Mouse (Mus musculus): ENCODE results near the gene Snx25.

Gene Snx25

GRCm38 (mm10) chr8:46152064-46153031 lies at the start of gene Snx25:
Gene Snx25 (minus strand): TSS chr8:46152159.
- DNase-seq: peak; percentile 98

DNA sequence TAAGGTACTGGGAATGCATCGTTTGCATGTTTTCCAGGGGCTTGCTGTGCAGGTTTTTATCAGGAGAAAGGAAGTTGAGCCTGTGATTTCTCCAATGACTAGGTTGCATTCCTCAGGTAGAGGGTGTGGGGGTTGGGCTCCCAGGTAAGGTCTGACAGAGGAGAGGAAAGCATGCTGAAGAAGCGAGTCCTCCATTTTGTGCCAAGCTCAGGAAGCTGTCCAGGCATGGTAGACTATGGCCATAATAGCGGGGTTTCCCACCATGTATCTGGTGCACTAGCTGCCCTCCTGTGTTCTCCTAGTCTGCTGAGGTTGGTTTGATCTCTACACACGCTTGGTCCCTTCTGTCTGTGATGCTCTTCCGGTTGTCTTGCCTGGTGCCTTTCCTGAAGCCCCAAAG lies 45.7 kb upstream of the Snx25 start:
- DNase-seq: no peak

DNA sequence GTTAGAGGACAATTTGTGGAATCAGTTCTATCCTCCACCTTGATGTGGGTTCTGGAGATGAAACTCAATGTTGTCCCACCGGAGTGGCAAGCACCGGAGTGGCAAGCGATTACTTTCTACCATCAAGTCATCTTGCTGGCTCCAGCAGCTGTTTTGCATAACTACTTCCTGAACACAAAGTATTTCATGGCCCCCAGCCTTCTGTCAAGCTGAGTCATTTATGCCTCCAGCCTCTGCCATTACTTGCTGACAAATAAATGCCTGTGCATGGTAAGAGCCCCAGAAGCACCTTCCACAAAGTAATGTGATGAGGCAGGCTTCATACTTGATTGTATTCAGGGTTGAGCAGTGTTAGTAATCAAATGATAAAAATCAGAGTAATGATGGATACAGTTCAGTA lies 44.9 kb upstream of the Snx25 start:
- no peak for DNase-seq

DNA sequence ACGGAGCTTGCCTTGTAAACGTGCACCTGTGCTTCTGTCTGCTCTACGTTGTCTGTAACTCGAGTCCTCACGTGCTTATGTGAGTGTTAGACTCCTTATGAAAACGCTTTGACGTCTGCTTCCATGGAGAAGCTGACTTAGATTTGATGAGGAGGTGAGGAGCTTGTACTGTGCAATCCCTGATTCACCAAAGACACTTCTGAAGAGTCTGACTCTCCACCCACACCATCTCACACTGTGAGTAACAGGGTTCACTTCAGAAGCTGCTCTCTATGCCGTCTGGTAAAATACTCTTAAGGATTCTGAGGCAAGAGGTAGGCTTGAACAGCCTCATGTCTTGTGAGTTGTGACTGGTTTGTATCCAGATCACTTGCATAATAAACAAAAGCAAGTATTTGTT lies 41.1 kb upstream of the Snx25 start:
- DNase-seq: no peak

- peak; percentile 61 for DNase-seq
Measured at GRCm38 (mm10) chr8:46185361-46185760, 33.4 kb upstream of the Snx25 start.

- DNase-seq: no peak
Measured at GRCm38 (mm10) chr8:46180136-46180535, 28.2 kb upstream of the Snx25 start.

DNA sequence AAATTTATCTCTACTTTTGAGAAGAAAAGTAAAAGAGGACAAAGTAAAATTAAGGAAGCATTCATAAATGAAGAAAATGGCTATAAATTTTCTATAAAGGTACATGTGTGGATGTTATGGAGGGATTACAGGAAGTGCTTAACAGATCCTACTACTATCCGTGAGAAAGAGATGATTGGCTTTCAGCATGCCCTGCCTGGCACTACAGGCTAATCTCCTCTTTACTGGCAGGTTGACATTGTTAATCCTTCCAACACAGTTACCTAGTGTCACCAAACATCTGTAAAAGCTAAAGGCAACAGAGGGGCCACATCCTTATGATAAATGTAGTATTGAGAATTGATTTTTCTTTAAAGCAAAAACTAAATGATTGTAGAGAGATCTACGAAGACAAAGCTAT lies 21.7 kb upstream of the Snx25 start:
- no peak for DNase-seq

GRCm38 (mm10) chr8:46163870-46164190 lies 11.9 kb upstream of the Snx25 start:
- DNase-seq: no peak

GRCm38 (mm10) chr8:46162953-46163869 lies 11.3 kb upstream of the Snx25 start:
- peak; percentile 98 for DNase-seq

DNA sequence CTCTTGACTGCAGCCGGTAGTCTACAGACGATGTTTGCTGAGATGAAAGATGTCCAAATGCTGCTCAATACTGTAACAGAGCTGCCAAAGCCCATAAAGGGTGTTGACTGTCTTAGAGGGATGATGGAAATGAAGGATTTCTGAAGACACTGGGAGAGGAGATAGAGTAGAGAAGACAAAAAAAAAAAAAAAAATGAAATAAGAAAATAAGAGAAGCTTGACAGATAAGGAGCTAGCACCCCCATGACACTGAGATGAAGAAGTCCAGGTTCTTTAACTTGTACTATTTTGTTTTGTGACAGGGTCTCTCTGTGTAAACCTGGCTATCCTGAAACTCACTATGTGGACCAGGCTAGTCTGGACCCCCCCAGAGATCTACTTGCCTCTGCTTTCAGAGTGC lies 1.1 kb upstream of the Snx25 start:
- no peak for DNase-seq

GRCm38 (mm10) chr8:46151202-46152062 lies 527 bp downstream of the Snx25 start, which contains the start of gene Cfap97:
Gene Cfap97 (plus strand): TSS chr8:46151771.
- peak; percentile 65 for DNase-seq

DNA sequence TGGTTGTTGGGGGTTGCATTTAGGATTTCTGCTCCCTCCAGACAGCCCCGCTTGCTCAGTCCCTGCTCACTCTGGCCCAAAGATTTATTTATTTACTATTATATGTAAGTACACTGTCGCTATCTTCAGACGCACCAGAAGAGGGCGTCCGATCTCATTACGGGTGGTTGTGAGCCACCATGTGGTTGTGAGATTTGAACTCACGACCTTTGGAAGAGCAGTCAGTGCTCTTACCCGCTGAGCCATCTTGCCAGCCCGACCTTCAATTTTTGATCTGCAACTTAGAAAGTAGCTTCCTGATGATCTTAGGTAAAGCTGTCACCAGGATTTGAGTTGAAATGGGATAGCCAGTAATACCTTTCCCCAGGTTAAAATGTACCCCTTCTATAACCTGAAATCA lies 2.2 kb downstream of the Snx25 start:
- no peak for DNase-seq

- no peak for DNase-seq
Measured at GRCm38 (mm10) chr8:46149306-46149705, 2.7 kb downstream of the Snx25 start.

- no peak for DNase-seq
Measured at GRCm38 (mm10) chr8:46146173-46146572, 5.8 kb downstream of the Snx25 start.

- DNase-seq: no peak
Measured at GRCm38 (mm10) chr8:46143924-46144323, 8.0 kb downstream of the Snx25 start.

DNA sequence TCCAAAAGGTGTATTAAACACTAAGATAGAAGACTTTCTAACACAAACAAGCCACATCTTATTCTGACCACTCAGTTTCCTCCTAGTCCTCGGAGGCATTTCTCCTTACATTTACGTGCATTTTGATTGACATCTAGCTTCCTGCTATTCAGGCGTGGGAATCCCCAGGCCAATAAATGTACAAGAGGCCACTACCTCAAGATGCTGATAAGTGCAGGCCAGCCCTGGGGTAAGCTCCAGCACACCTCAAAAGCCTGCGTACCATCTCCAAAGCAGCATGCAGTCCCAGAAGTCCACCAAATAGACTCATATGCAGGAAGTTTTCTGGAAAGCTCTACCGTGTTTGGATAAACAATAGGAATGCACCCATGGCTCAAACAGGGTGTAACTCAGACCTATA lies 8.5 kb downstream of the Snx25 start:
- no peak for DNase-seq

- no peak for DNase-seq
Measured at GRCm38 (mm10) chr8:46142498-46143081, 9.4 kb downstream of the Snx25 start.

GRCm38 (mm10) chr8:46141688-46142087 lies 10.3 kb downstream of the Snx25 start:
- no peak for DNase-seq

DNA sequence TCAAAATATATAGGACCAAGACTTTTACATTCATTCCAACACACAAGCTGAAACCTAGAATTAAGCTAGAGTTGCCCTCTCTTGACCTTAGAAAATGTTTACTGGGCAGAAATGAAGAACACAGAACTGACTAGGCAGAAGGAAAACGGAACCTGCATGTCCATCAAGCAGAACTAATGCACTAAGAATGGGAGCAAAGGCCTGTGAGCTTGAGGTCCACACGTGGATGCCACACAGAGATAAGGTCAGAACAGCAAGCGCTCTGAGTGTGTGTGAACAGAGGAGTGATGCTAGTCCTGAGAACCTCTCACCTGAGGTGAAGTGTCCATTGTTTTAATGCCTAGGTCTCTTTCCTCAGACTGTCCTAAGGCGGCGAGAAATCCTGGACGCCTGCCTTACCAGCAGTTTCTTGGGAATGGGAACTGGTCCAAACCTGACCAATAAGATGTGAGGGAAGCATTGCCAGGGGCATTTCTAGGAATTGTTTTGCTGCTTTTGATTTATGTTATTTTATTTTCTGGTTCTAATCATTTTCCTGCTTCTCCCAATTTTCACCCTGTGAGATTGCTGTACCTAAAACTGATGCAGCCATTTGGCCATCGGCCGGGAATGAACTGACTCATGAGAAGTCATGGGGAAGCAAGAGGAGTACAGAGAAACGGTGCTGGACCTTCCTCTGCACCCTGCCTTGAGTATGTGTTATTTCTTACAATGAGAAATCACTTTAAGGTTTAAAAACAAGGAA lies 11.4 kb downstream of the Snx25 start:
- DNase-seq: no peak

- DNase-seq: no peak
Measured at GRCm38 (mm10) chr8:46137843-46138596, 13.9 kb downstream of the Snx25 start.

- DNase-seq: no peak
Measured at GRCm38 (mm10) chr8:46137336-46137735, 14.6 kb downstream of the Snx25 start.
